Mouse (Mus musculus): ENCODE results near the gene Prkce. TPM values are rescaled to one million over a fixed set of nuclear protein-coding genes. Genes with fewer than 3 reads are reported as not detected.

Gene Prkce
- total RNA-seq, 1 experiment from 2014 or later: 6.4 TPM

- peak; percentile 45 for ATAC-seq (replicated peaks; ENCODE audit: low read depth, poor library complexity, severe bottlenecking)
Observed at GRCm38 (mm10) chr17:86170164-86170958, 2.8 kb downstream of the Prkce start.

GRCm38 (mm10) chr17:86175516-86175915 is 7.9 kb downstream of the Prkce start:
- 0 out of 2 replicates have a peak, but pooled peaks have one; percentile 24 for ATAC-seq (replicated peaks; ENCODE audit: low read depth, poor library complexity, severe bottlenecking)

- peak; percentile 64; the same call in 1 of the 2 replicates for ATAC-seq (replicated peaks; ENCODE audit: low read depth, poor library complexity, severe bottlenecking)
Observed at GRCm38 (mm10) chr17:86176722-86177121, 9.1 kb downstream of the Prkce start.

GRCm38 (mm10) chr17:86183788-86184187 is 16.2 kb downstream of the Prkce start:
- peak; percentile 20 for ATAC-seq (replicated peaks; ENCODE audit: low read depth, poor library complexity, severe bottlenecking)

GRCm38 (mm10) chr17:86184552-86185209 is 17.1 kb downstream of the Prkce start:
- ATAC-seq (replicated peaks; ENCODE audit: low read depth, poor library complexity, severe bottlenecking): peak; percentile 50

- ATAC-seq (replicated peaks; ENCODE audit: low read depth, poor library complexity, severe bottlenecking): peak; percentile 47
Observed at GRCm38 (mm10) chr17:86185584-86185983, 18.0 kb downstream of the Prkce start.

GRCm38 (mm10) chr17:86187777-86188176 is 20.2 kb downstream of the Prkce start:
- ATAC-seq (replicated peaks; ENCODE audit: low read depth, poor library complexity, severe bottlenecking): peak; percentile 77

GRCm38 (mm10) chr17:86193979-86194378 is 26.4 kb downstream of the Prkce start:
- ATAC-seq (replicated peaks; ENCODE audit: low read depth, poor library complexity, severe bottlenecking): no peak

- no peak for ATAC-seq (replicated peaks; ENCODE audit: low read depth, poor library complexity, severe bottlenecking)
Observed at GRCm38 (mm10) chr17:86194921-86195320, 27.3 kb downstream of the Prkce start.

GRCm38 (mm10) chr17:86198496-86199465 is 31.2 kb downstream of the Prkce start:
- no peak for ATAC-seq (replicated peaks; ENCODE audit: low read depth, poor library complexity, severe bottlenecking)

GRCm38 (mm10) chr17:86201981-86202380 is 34.4 kb downstream of the Prkce start:
- no peak for ATAC-seq (replicated peaks; ENCODE audit: low read depth, poor library complexity, severe bottlenecking)

GRCm38 (mm10) chr17:86202972-86203371 is 35.4 kb downstream of the Prkce start:
- peak; percentile 57 for ATAC-seq (replicated peaks; ENCODE audit: low read depth, poor library complexity, severe bottlenecking)

GRCm38 (mm10) chr17:86203531-86204450 is 36.2 kb downstream of the Prkce start:
- no peak for ATAC-seq (replicated peaks; ENCODE audit: low read depth, poor library complexity, severe bottlenecking)

- ATAC-seq (replicated peaks; ENCODE audit: low read depth, poor library complexity, severe bottlenecking): peak; percentile 16; the same call in 1 of the 2 replicates
Observed at GRCm38 (mm10) chr17:86206289-86206688, 38.7 kb downstream of the Prkce start.

GRCm38 (mm10) chr17:86208057-86208820 is 40.7 kb downstream of the Prkce start:
- ATAC-seq (replicated peaks; ENCODE audit: low read depth, poor library complexity, severe bottlenecking): peak; percentile 33

- ATAC-seq (replicated peaks; ENCODE audit: low read depth, poor library complexity, severe bottlenecking): no peak
Observed at GRCm38 (mm10) chr17:86208821-86209186, 41.2 kb downstream of the Prkce start.

GRCm38 (mm10) chr17:86209680-86210251 is 42.2 kb downstream of the Prkce start:
- peak; percentile 33 for ATAC-seq (replicated peaks; ENCODE audit: low read depth, poor library complexity, severe bottlenecking)

GRCm38 (mm10) chr17:86212204-86212603 is 44.6 kb downstream of the Prkce start:
- no peak for ATAC-seq (replicated peaks; ENCODE audit: low read depth, poor library complexity, severe bottlenecking)
